Mouse (Mus musculus) cerebellum, postnatal 10 days (tissue): ENCODE measurements at regions not wholly inside any gene's neighbourhood (a gene's known extent, or its start where the extent isn't known, plus 50 kb on each side); places are given as distances from the start of the nearest gene placed in this dataset.

Experiments
- DNase-seq, 2 experiments: peaks; one replicate each; pipeline ENCODE4 v3.0.0; 2021; ENCODE audit warnings: mixed read lengths in 2 of 2

DNA sequence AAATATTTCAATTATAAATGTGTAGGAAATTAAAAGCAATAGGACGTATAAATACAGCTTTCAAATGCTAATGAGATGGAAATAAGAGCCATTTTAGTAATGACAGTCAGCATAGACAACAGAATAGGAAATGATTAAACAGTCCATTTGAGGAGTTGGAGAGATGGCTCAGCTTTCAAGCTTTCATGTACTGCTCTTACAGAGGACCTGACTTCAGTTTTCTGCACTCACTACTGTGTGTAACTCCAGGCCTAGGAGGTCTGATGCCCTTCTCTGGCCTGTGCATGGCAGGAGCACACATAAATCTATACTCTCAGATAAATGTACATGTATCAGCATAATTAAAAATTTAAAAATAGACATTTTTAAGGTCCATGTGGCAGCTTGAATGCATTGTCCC, 643.1 kb downstream of the Fgf12 start:
- DNase-seq: no peak
